Comparison of ENCODE assay signal across 7 mouse cellular contexts in genomic region chr5:24586547-24587199, GRCm38 (mm10). TPM values are rescaled to one million over a fixed set of nuclear protein-coding genes. Genes with fewer than 3 reads are reported as not detected.
A peak's percentile ranks its signal among the peaks of the same experiment; 100 is the strongest.
DNase-seq lines count a peak whose midpoint lies in the region; ATAC-seq and TF ChIP-seq lines count a peak whose summit lies in the region.

Gene Chpf2, plus strand, starts transcription at chr5:24586741.

- H3K9ac ChIP-seq in hindbrain, embryonic 16.5 days (ENCODE audit: low read depth, low read length) = peak within 1 kb of the TSS; percentile 92

- peak within 1 kb of the TSS; percentile 88 for H3K4me3 ChIP-seq in gastrocnemius, adult 2 months
- H3K4me3 ChIP-seq in hindbrain, embryonic 16.5 days (ENCODE audit: low read length) = peak within 1 kb of the TSS; percentile 91

- intact Hi-C loops in gastrocnemius, adult 2 months (cut with DNase I) = no loop called here
- intact Hi-C loops in left cerebral cortex, postnatal 10 days (cut with DNase I) = no loop called here

- peak within 1 kb of the TSS; percentile 91 for H3K27ac ChIP-seq in gastrocnemius, adult 2 months
- peak within 1 kb of the TSS; percentile 88 for H3K27ac ChIP-seq in hindbrain, embryonic 16.5 days (ENCODE audit: low read depth, low read length)

- H3K4me2 ChIP-seq in hindbrain, embryonic 16.5 days (ENCODE audit: low read length) = peak within 1 kb of the TSS; percentile 81

- TF ChIP-seq CTCF in gastrocnemius, adult 2 months (IDR thresholded peaks at IDR 0.05) = no peak; the same call in 1 of the 2 replicates

- ATAC-seq in hindbrain, embryonic 16.5 days = peak; percentile 93
- ATAC-seq in megakaryocyte progenitor cell, adult 5-6 weeks (replicated peaks; ENCODE audit: poor library complexity) = peak; percentile 94

- under 1% methylated on average over 34 of the region's 43 CpGs for WGBS in hindbrain, embryonic 16.5 days

- H3K27me3 ChIP-seq in hindbrain, embryonic 16.5 days (replicated peaks; ENCODE audit: control insufficient read depth, insufficient read depth, low read length) = no peaks in the 10 kb centered on the region

- H3K9me3 ChIP-seq in hindbrain, embryonic 16.5 days (ENCODE audit: control insufficient read depth, low read length) = no peaks in the 10 kb centered on the region

- peaks cover 22% of the 10 kb centered on the region for H3K4me1 ChIP-seq in hindbrain, embryonic 16.5 days (ENCODE audit: control insufficient read depth, insufficient read depth, low read depth, low read length)

- peaks cover 7% of the 10 kb centered on the region for H3K36me3 ChIP-seq in hindbrain, embryonic 16.5 days (ENCODE audit: control insufficient read depth, insufficient read depth, low read length)

- peak; percentile 84 for DNase-seq in adipocyte (ENCODE audit: low spot score)
- DNase-seq in cerebellum, postnatal 36 days = peak; percentile 74 to 79
- DNase-seq in gastrocnemius, adult 2 months = peak; percentile 87
- peak; percentile 72 to 92 for DNase-seq in left cerebral cortex, postnatal 10 days (ENCODE audit: extremely low spot score in 1 of 2, low spot score in 2 of 2)
- peak; percentile 80 to 81 for DNase-seq in right cerebral cortex, postnatal 36 days (ENCODE audit: low spot score in 2 of 2)

RNA-seq across cellular contexts. Expression of gene Chpf2, which starts in this region (rescaled TPM):
- 10 to 100 TPM in 1 of 2 experiments, 1 to 10 TPM in 1; 6.4 to 10.1 TPM for total RNA-seq in gastrocnemius, adult 2 months (2021)
- 20.6 and 21.9 TPM in 2 replicates for polyA plus RNA-seq in hindbrain, embryonic 16.5 days (2015; fragmentation: Nextera tagmentation; extraction: Ambion mirVana)
- total RNA-seq in left cerebral cortex, postnatal 10 days (2021) = 10 to 100 TPM; 55.9 to 59.7 TPM
- 4.7 and 5.9 TPM in 2 replicates for total RNA-seq in megakaryocyte progenitor cell, adult 5-6 weeks (2015)
- 12.4 and 35.1 TPM in 2 replicates for total RNA-seq in megakaryocyte progenitor cell, adult 5-6 weeks (2017)

Comparison
In these comparisons a context has a peak if more than half of its experiments do, and no peak if none do; other contexts are left out.
1. Peak in every context shown above with its lines: DNase-seq, ATAC-seq, H3K4me3 ChIP-seq and H3K27ac ChIP-seq.